Mouse (Mus musculus): ENCODE results near the gene Hoxb13. TPM values are rescaled to one million over a fixed set of nuclear protein-coding genes. Genes with fewer than 3 reads are reported as not detected.

Hoxb13 gene
- polyA plus RNA-seq, 1 experiment from 2014 or later, result not detected

DNA sequence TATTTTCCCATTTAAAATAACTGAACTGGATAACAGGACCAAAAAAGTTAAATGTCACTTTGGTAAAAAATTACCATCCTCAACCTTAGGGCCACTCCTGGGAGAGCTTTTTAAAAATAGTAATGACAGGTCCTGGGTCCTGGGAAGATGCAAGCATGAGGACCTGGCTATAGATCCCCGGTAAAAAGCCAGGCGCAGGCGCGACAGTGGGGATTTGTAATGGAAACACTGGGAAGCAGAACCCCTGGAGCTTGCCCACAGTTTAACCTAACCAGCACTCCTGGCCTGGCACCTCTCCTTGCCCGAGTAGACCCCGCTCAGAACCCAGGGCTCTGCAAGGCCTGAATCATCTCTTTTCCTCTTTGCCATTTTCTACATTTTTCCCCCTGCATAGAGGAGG lies 19.2 kb upstream of the Hoxb13 start:
- H3K4me2 ChIP-seq, result no peak overlapping the region
- no peak overlapping the region for H3K9ac ChIP-seq (replicated peaks)
- H3K9me3 ChIP-seq, result no peaks in the 10 kb centered on the region
- ATAC-seq (ENCODE audit: insufficient number of reproducible peaks, insufficient read depth, low FRiP score, low TSS enrichment, low read depth), result no peak
- H3K27me3 ChIP-seq, result peaks cover 96% of the 10 kb centered on the region
- WGBS, result under 1% methylated on average over 6 of the region's 6 CpGs
- H3K4me3 ChIP-seq (replicated peaks), result no peak overlapping the region
- no peaks in the 10 kb centered on the region for H3K36me3 ChIP-seq
- H3K27ac ChIP-seq, result no peak overlapping the region
- H3K4me1 ChIP-seq (replicated peaks), result no peaks in the 10 kb centered on the region

DNA sequence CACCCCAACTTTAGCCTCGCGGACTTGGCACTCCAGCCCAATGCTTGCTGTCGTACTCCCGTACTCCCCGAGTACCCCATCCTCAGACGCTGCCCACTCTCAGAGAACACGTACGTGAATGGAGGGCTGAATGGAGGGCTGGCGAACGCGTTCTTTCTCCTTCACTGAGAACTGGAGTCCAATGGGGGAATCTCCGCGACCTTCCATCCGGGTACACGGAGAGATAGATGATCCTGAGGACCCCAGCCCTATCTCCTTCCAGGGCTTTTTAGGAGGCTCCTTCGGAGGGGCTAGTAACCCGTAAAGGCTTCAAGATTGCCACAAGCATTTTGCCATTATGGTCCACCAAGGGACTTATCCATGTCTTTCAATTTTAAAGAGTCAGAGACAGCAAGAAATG lies 18.6 kb upstream of the Hoxb13 start:
- no peak for ATAC-seq (ENCODE audit: insufficient number of reproducible peaks, insufficient read depth, low FRiP score, low TSS enrichment, low read depth)
- no peak overlapping the region for H3K27ac ChIP-seq

DNA sequence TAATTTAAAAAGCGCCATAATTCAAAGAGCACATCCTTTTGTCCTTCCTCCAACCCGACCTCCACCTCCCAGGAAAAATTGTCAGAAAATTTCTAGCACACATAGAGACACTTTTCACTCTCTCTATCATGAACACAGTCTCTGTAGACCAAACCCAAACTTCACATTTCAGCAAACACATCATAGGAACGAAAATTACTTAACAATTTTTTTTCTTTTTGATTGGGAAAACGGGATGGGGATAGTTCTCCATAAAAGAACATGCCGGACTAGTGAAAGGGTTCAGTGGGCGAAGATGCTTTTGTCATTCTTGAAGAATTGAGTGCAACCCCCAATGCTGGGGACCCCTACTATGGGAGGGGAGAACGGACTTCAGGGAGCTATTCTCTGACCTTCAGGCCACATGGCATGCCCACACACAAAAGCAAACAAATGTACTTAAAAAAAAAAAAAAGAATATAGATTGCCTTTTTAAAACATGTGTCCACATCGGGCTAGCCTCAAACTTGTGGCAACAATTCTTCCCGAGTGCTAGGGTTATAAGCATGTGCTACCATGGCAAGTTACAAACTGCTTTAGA lies 18.1 kb upstream of the Hoxb13 start:
- Histone ChIP-seq H3K27ac (no peak overlapping the region), H3K9me3 (no peaks in the 10 kb centered on the region), H3K27me3 (peaks cover 96% of the 10 kb centered on the region), H3K9ac (replicated peaks) (no peak overlapping the region), H3K36me3 (no peaks in the 10 kb centered on the region), H3K4me2 (no peak overlapping the region), H3K4me3 (replicated peaks) (no peak overlapping the region), H3K4me1 (replicated peaks) (no peaks in the 10 kb centered on the region)
- WGBS, result 1% methylated on average over 9 of the region's 9 CpGs
- no peak for ATAC-seq (ENCODE audit: insufficient number of reproducible peaks, insufficient read depth, low FRiP score, low TSS enrichment, low read depth)

More for the DNA sequence above, 18.6 kb upstream of the Hoxb13 start:
- under 1% methylated on average over 17 of the region's 17 CpGs for WGBS
- H3K27me3 ChIP-seq, result peaks cover 96% of the 10 kb centered on the region
- no peak overlapping the region for H3K4me3 ChIP-seq (replicated peaks)
- no peak overlapping the region for H3K4me2 ChIP-seq
- H3K9ac ChIP-seq (replicated peaks), result no peak overlapping the region
- no peaks in the 10 kb centered on the region for H3K36me3 ChIP-seq
- H3K9me3 ChIP-seq, result no peaks in the 10 kb centered on the region
- H3K4me1 ChIP-seq (replicated peaks), result no peaks in the 10 kb centered on the region

DNA sequence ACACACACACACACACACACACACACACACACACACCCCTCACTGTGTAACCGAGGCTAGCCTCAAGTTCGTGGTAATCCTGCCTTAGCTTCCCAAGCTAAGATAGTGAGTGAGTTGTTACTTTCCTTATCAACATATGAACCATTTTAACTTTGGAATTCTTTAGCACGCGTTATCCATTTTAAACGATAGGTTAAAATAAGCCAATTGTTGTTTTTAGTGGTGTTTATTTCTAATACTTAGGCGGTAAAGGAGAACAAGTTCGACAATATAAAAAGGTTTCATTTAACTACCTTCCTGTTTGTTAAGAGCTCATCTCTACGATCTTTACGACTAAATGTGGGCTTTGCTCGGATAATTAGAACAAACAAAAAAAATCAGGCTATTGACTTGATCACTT lies 17.3 kb upstream of the Hoxb13 start:
- H3K36me3 ChIP-seq, result no peaks in the 10 kb centered on the region
- no peaks in the 10 kb centered on the region for H3K9me3 ChIP-seq
- no peak overlapping the region for H3K9ac ChIP-seq (replicated peaks)
- no peak overlapping the region for H3K4me2 ChIP-seq
- no peak for ATAC-seq (ENCODE audit: insufficient number of reproducible peaks, insufficient read depth, low FRiP score, low TSS enrichment, low read depth)
- WGBS, result 1% methylated on average over 10 of the region's 10 CpGs
- H3K27me3 ChIP-seq, result peaks cover 96% of the 10 kb centered on the region
- H3K4me3 ChIP-seq (replicated peaks), result no peak overlapping the region
- H3K27ac ChIP-seq, result no peak overlapping the region
- H3K4me1 ChIP-seq (replicated peaks), result no peaks in the 10 kb centered on the region

DNA sequence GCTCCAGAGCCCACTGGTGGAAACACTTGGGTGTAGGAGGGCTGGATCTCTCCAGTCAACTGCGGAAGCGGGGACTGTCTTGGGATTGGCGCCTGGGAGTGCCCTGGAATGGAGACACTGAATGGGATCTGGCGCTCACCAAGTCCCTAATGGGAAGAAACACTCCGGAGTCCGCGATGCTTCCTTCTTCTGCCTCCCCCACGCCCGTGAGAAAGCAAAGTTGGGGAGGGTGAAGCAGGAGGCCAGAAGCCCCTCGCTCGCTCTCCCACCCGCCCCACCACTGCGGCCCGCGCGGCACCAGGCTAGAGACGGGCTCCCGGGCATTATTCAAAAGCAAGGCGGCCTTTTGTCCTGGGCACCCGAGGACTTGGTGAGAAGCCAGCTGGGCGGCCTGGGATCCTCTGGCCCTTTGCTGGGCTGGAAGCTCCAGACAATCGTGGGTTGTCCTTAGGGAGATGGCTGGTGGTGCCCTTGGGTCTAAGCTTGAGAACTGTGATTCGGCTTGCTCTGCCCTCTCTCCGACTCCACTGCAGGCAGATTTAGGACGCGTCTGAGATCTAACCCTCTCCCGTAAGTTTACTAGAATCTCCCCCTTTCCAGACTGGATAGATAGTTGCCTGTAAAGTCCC lies 16.5 kb upstream of the Hoxb13 start:
- under 1% methylated on average over 27 of the region's 27 CpGs for WGBS
- no peak for ATAC-seq (ENCODE audit: insufficient number of reproducible peaks, insufficient read depth, low FRiP score, low TSS enrichment, low read depth)
- Histone ChIP-seq H3K4me1 (replicated peaks) (no peaks in the 10 kb centered on the region), H3K9me3 (peaks cover 2% of the 10 kb centered on the region), H3K4me2 (no peak overlapping the region), H3K36me3 (no peaks in the 10 kb centered on the region), H3K27ac (no peak overlapping the region), H3K4me3 (replicated peaks) (no peak overlapping the region), H3K27me3 (peaks cover 96% of the 10 kb centered on the region), H3K9ac (replicated peaks) (no peak overlapping the region)

DNA sequence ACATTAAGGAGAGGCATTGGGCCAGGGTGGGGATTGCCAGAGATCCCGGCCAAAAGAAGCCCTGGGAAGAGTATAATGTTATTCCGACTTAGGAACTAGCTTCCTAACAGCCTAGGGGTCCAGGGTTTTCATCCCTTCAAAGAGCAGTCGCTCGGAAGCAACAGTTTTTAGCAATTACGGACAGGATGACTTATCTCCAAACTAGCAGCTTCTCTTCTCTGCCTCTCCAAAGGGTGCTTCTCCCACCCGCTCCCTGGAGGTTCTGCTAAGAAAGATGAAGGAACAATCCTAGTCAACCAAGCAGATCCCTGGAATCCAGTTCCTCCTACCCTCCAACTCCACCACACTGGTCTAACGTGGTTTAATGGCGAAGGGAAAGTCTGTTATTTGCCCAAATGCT lies 15.8 kb upstream of the Hoxb13 start:
- H3K27ac ChIP-seq, result no peak overlapping the region
- no peak overlapping the region for H3K4me3 ChIP-seq (replicated peaks)
- H3K4me1 ChIP-seq (replicated peaks), result no peaks in the 10 kb centered on the region
- H3K4me2 ChIP-seq, result no peak overlapping the region
- 2% methylated on average over 8 of the region's 8 CpGs for WGBS
- H3K9me3 ChIP-seq, result peaks cover 5% of the 10 kb centered on the region
- H3K27me3 ChIP-seq, result peaks cover 95% of the 10 kb centered on the region
- ATAC-seq (ENCODE audit: insufficient number of reproducible peaks, insufficient read depth, low FRiP score, low TSS enrichment, low read depth), result no peak
- no peak overlapping the region for H3K9ac ChIP-seq (replicated peaks)
- no peaks in the 10 kb centered on the region for H3K36me3 ChIP-seq

DNA sequence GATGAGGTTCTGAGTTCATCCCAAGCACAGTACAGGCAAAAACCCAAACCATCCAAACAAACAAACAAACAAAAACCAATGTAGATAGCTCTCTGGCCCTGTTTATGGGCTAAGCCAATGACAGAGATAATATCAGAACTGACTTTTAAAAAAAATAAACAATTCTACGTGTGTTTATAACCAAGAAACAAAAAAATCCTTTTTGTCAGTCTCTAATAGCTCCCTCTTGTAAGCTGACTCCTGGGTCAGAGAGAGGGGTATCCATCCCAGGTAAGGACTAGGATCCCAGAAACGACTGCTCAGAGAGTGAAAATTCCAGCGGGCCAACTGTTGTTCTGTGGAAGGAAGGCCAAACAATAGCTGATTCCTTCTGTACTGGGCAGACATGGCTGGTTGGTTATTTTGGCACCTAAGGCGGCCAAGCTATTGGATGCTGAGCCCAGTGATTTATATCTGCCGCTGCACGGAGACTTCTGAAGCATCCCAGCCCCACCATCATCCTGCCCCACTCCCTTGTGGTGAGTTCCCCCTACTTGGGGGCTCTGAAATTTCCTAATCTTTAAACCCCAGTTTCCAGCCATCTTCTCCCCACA lies 15.1 kb upstream of the Hoxb13 start:
- ATAC-seq (ENCODE audit: insufficient number of reproducible peaks, insufficient read depth, low FRiP score, low TSS enrichment, low read depth), result no peak
- no peak overlapping the region for H3K9ac ChIP-seq (replicated peaks)
- H3K27me3 ChIP-seq, result peaks cover 94% of the 10 kb centered on the region
- no peak overlapping the region for H3K4me2 ChIP-seq
- H3K4me3 ChIP-seq (replicated peaks), result no peak overlapping the region
- WGBS, result under 1% methylated on average over 6 of the region's 6 CpGs
- no peaks in the 10 kb centered on the region for H3K36me3 ChIP-seq
- no peak overlapping the region for H3K27ac ChIP-seq
- no peaks in the 10 kb centered on the region for H3K4me1 ChIP-seq (replicated peaks)
- H3K9me3 ChIP-seq, result peaks cover 5% of the 10 kb centered on the region

DNA sequence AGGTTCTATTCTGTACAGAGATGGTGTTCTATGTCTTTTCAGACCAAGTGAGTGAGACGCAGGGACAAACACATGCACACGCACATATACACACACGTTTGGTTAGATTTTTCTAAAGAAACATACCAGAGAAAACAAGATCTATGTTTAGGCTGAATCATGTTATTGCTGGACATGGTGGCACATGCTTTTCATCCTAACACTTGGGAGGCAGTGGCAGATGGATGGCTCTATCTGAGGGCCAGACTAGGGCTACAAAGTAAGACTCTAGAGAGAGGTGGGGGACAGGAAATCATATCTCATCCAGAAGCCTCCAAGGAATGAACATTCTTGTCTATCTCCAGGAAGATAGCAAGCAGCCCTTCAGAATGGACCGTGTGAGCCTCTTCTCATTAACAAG lies 13.1 kb upstream of the Hoxb13 start:
- Histone ChIP-seq H3K4me1 (replicated peaks) (no peaks in the 10 kb centered on the region), H3K27ac (no peak overlapping the region), H3K27me3 (peaks cover 92% of the 10 kb centered on the region), H3K4me3 (replicated peaks) (no peak overlapping the region), H3K9ac (replicated peaks) (no peak overlapping the region), H3K9me3 (peaks cover 5% of the 10 kb centered on the region), H3K36me3 (no peaks in the 10 kb centered on the region), H3K4me2 (no peak overlapping the region)
- WGBS, result 20% methylated on average over 4 of the region's 4 CpGs
- no peak for ATAC-seq (ENCODE audit: insufficient number of reproducible peaks, insufficient read depth, low FRiP score, low TSS enrichment, low read depth)

DNA sequence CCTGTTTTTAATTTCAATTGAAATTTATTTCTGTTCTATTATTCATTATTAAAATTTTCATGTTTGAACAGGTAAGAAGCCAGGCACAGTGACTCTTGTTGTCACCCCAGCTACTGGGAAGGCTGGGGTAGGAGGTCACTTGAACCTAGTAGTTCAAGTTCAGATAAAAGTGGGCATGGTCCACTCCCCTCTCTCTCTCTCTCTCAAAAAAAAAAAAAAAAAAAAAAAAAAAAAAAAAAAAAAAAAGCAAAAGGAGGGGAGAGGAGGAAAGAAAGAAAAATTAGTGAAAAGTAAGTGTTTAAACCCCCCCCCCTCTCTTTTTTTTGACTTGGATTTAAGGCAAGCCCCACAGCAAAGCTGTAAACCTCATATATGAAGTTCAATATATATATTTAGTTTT lies 9.9 kb upstream of the Hoxb13 start:
- no peak for ATAC-seq (ENCODE audit: insufficient number of reproducible peaks, insufficient read depth, low FRiP score, low TSS enrichment, low read depth)
- Histone ChIP-seq H3K36me3 (no peaks in the 10 kb centered on the region), H3K27me3 (peaks cover 94% of the 10 kb centered on the region), H3K9me3 (peaks cover 5% of the 10 kb centered on the region), H3K4me2 (no peak overlapping the region), H3K9ac (replicated peaks) (no peak overlapping the region), H3K4me3 (replicated peaks) (no peak overlapping the region), H3K4me1 (replicated peaks) (no peaks in the 10 kb centered on the region), H3K27ac (no peak overlapping the region)

DNA sequence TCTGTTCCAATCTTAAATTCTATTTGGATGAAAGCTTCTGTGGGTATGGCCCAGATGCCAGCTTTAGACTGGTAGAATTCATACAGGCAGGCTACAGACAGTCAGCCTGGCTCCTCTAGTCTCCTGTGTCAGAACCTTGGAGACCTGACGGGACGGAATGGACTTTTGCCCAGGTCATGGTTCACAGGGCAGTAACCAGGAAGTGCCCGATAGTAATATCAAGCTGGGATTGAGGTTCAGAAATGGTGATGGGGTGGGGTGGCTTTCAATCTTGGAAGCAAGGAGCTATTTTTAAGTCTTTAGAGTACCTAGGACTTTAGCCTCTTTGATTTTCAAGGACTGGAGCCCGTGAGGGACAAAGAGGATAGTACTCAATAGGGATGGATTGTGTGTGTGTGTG lies 6.8 kb upstream of the Hoxb13 start:
- WGBS, result 23% methylated on average over 4 of the region's 4 CpGs
- Histone ChIP-seq H3K9me3 (peaks cover 5% of the 10 kb centered on the region), H3K36me3 (no peaks in the 10 kb centered on the region), H3K27me3 (peaks cover 93% of the 10 kb centered on the region), H3K9ac (replicated peaks) (no peak overlapping the region), H3K4me3 (replicated peaks) (no peak overlapping the region), H3K27ac (no peak overlapping the region), H3K4me1 (replicated peaks) (0 out of 2 replicates have a peak, but pooled peaks cover 4% of the 10 kb centered on the region), H3K4me2 (no peak overlapping the region)
- no peak for ATAC-seq (ENCODE audit: insufficient number of reproducible peaks, insufficient read depth, low FRiP score, low TSS enrichment, low read depth)

DNA sequence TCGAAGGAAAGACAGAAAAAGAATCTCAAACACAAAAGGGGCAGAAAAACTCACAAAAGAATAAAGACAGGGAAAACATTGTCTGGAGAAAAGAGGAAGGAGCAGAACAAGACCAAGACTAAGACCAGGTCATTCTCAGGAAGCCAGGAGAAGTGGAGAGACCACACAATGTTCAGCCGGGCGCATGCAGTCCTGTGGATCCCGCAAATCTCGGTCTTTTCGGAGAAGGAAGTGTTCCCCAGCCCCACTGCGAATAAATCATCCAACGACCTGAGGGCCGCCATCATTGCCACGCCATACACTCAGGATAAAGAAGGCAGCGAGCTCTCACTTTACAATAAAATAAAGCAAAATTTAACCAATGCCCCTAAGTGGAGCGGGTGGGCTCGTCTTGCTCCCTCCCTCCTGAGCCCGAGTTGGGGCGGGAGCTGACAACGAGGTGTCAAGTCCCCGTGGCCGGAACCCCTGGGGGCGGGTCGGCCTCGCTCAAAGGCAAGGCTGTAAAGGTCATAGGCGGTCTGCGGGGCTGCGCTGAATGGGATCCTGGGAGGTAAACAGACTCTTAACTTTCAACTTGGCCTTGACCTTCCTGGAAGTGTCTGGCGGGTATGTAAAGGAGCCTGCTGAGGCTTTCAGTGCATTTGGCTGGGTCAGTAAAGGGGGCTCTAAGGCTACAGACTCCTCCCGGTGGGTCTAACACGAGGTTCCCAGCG lies 4.2 kb upstream of the Hoxb13 start:
- peaks cover 11% of the 10 kb centered on the region for H3K4me1 ChIP-seq (replicated peaks)
- peaks cover 98% of the 10 kb centered on the region for H3K27me3 ChIP-seq
- H3K4me3 ChIP-seq (replicated peaks), result no peak overlapping the region
- no peak overlapping the region for H3K4me2 ChIP-seq
- WGBS, result 1% methylated on average over 28 of the region's 28 CpGs
- ATAC-seq (ENCODE audit: insufficient number of reproducible peaks, insufficient read depth, low FRiP score, low TSS enrichment, low read depth), result no peak
- H3K9me3 ChIP-seq, result no peaks in the 10 kb centered on the region
- no peak overlapping the region for H3K27ac ChIP-seq
- no peaks in the 10 kb centered on the region for H3K36me3 ChIP-seq
- no peak overlapping the region for H3K9ac ChIP-seq (replicated peaks)

Data from limb, embryonic 12.5 days (tissue).